Mouse (Mus musculus): ENCODE data around the gene 4930451I11Rik. TPM values are rescaled to one million over a fixed set of nuclear protein-coding genes. Genes with fewer than 3 reads are reported as not detected.
A peak's percentile ranks its signal among the peaks of the same experiment; 100 is the strongest.

Gene 4930451I11Rik
- polyA plus RNA-seq, 1 experiment from 2014 or later: not detected

DNA sequence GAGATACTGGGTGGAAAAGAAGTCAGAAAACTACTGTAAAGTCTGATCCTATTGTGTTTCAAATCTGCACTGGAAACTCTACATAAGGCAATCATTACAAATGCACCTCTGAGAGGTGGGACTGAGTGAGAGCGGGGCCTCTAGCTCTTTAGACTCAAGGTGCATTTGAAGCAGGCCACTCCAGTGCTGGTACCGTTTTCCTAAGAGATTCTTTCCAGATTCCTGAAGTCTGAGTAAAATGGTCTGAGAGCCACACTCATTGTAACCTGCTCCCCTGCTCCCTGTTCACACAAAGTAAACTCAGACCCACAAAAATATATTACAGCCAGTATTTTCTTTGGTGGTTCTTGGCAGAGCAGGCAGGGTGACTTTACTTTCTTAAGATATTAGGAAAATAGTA is 36.1 kb upstream of the 4930451I11Rik start:
- Histone ChIP-seq H3K9ac (ENCODE audit: low read depth, low read length) (no peak overlapping the region), H3K4me1 (replicated peaks; ENCODE audit: control insufficient read depth, insufficient read depth, low read length) (no peaks in the 10 kb centered on the region), H3K4me2 (replicated peaks; ENCODE audit: low read depth) (no peak overlapping the region), H3K9me3 (ENCODE audit: control insufficient read depth) (no peaks in the 10 kb centered on the region), H3K4me3 (ENCODE audit: low read depth, low read length) (no peak overlapping the region), H3K27ac (ENCODE audit: low read depth, low read length) (no peak overlapping the region), H3K36me3 (ENCODE audit: control insufficient read depth, insufficient read depth) (peaks cover 75% of the 10 kb centered on the region), H3K27me3 (replicated peaks; ENCODE audit: control insufficient read depth, insufficient read depth, low read length) (no peaks in the 10 kb centered on the region)
- whole genome bisulfite sequencing: 80% methylated on average over 2 of the region's 2 CpGs
- ATAC-seq: no peak
- no peak for TF ChIP-seq CTCF (IDR thresholded peaks at IDR 0.05; ENCODE audit: low read depth)

DNA sequence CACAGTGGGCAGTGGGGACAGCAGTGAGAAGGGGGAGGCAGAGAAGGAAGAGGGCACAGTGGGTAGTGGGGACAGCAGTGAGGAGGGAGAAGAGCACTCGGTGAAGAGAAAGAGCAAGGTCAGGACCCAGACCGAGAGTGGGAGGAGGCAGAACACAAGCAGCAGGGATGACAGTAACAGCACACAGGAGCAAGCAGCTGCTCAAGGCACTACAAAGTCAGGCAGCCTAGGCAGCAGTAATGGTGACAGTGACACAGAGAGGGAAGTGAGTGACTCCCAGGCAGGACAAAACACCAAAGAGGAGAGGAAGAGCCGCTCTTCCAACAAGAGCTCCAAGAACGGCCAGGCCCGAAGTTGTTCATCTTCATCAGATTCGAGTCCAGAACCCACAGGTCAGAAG is 32.4 kb upstream of the 4930451I11Rik start:
- Histone ChIP-seq H3K36me3 (ENCODE audit: control insufficient read depth, insufficient read depth) (peaks cover 45% of the 10 kb centered on the region), H3K4me3 (ENCODE audit: low read depth, low read length) (no peak overlapping the region), H3K27me3 (replicated peaks; ENCODE audit: control insufficient read depth, insufficient read depth, low read length) (no peaks in the 10 kb centered on the region), H3K4me2 (replicated peaks; ENCODE audit: low read depth) (peak overlapping the region; percentile 80; the same call in 1 of the 2 replicates), H3K4me1 (replicated peaks; ENCODE audit: control insufficient read depth, insufficient read depth, low read length) (peaks cover 5% of the 10 kb centered on the region; the same call in 1 of the 2 replicates), H3K27ac (ENCODE audit: low read depth, low read length) (no peak overlapping the region), H3K9me3 (ENCODE audit: control insufficient read depth) (no peaks in the 10 kb centered on the region), H3K9ac (ENCODE audit: low read depth, low read length) (no peak overlapping the region)
- 67% methylated on average over 6 of the region's 6 CpGs for WGBS
- no peak for TF ChIP-seq CTCF (IDR thresholded peaks at IDR 0.05; ENCODE audit: low read depth)
- ATAC-seq: no peak

DNA sequence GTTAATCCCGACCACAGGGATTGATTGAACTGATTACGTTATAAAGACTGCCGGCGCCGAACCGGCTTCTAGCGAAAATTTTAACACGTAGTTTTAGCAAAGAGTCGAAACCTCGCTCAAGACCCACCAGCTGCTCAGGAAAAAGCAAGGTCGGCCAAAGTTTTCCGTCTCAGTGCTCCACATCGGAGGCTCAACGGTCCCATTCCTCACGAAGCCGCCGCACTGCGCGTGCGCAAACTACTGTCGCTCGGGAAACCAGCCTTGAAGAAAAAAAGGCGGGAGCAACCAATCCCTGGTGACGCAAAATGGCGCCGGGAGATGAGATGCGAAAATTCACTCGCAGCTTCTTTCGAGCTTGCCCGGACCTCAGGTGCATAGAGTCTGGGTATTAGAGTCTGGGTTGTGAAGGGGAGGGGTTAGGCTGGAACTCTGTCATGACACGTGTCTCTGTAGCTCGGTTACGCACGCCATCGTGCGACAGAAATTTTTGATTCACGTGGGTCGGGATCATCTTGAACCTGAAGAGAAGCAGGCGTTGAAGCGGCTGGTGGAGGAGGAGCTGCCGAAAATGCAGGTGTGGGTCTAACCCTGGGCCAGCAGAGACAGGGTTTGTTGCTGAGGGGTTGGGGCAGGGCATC is 30.8 kb upstream of the 4930451I11Rik start, which contains the start of gene Ino80e:
TSS of gene Ino80e (minus strand) at position 231 of the 638 bp plus-strand sequence.
- Histone ChIP-seq H3K4me2 (replicated peaks; ENCODE audit: low read depth) (peak within 1 kb of the TSS; percentile 80), H3K27me3 (replicated peaks; ENCODE audit: control insufficient read depth, insufficient read depth, low read length) (no peaks in the 10 kb centered on the region), H3K4me1 (replicated peaks; ENCODE audit: control insufficient read depth, insufficient read depth, low read length) (peaks cover 5% of the 10 kb centered on the region; the same call in 1 of the 2 replicates), H3K36me3 (ENCODE audit: control insufficient read depth, insufficient read depth) (peaks cover 45% of the 10 kb centered on the region), H3K27ac (ENCODE audit: low read depth, low read length) (peak within 1 kb of the TSS; percentile 42; the same call in 1 of the 2 replicates), H3K4me3 (ENCODE audit: low read depth, low read length) (peak within 1 kb of the TSS; percentile 55), H3K9me3 (ENCODE audit: control insufficient read depth) (no peaks in the 10 kb centered on the region), H3K9ac (ENCODE audit: low read depth, low read length) (peak within 1 kb of the TSS; percentile 49)
- peak; percentile 79 for ATAC-seq
- under 1% methylated on average over 41 of the region's 41 CpGs for WGBS
- peak; percentile 26; the same call in 1 of the 2 replicates for TF ChIP-seq CTCF (IDR thresholded peaks at IDR 0.05; ENCODE audit: low read depth)

DNA sequence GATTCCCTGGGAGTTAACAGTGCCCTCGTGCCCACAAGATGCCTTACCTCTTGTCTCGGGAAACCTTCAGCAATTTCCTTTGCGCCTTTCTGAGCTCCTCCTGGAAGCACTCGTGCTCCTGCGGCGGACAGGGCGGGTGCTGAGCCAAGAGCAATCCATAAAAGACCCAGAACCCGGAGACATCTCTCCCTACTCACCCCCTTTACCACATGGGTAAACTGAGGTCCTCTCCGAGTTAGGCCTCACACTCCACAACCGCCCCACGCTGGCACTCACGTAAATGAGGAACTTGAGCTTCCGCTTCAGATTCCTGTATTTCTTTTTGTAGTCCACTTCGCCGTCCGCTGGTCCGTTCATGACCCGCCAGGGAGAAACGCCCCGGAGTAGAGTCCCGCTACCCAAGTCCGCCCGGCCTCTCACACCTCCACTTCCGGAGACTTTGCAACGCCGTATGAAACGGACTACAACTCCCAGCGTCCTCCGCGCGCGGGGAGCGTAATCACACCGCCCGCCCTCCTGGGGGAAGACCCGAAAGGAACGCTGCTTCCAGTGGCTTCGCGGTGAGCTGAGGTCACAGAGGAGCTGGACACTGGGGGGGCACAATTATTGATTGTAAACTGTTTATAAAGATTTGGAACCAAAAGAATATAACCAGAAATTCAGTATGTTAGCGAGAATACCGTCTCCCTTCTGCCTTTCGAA is 30.1 kb upstream of the 4930451I11Rik start, which contains the start of gene Hirip3:
TSS of gene Hirip3 (plus strand) at position 544 of the 702 bp plus-strand sequence.
- peaks cover 5% of the 10 kb centered on the region; the same call in 1 of the 2 replicates for H3K4me1 ChIP-seq (replicated peaks; ENCODE audit: control insufficient read depth, insufficient read depth, low read length)
- peak within 1 kb of the TSS; percentile 55 for H3K4me3 ChIP-seq (ENCODE audit: low read depth, low read length)
- H3K9ac ChIP-seq (ENCODE audit: low read depth, low read length): peak within 1 kb of the TSS; percentile 49
- H3K36me3 ChIP-seq (ENCODE audit: control insufficient read depth, insufficient read depth): peaks cover 45% of the 10 kb centered on the region
- no peaks in the 10 kb centered on the region for H3K27me3 ChIP-seq (replicated peaks; ENCODE audit: control insufficient read depth, insufficient read depth, low read length)
- H3K27ac ChIP-seq (ENCODE audit: low read depth, low read length): peak within 1 kb of the TSS; percentile 42; the same call in 1 of the 2 replicates
- peak; percentile 91 for ATAC-seq
- peak; percentile 2; the same call in 1 of the 2 replicates for TF ChIP-seq CTCF (IDR thresholded peaks at IDR 0.05; ENCODE audit: low read depth)
- H3K9me3 ChIP-seq (ENCODE audit: control insufficient read depth): no peaks in the 10 kb centered on the region
- peak within 1 kb of the TSS; percentile 80 for H3K4me2 ChIP-seq (replicated peaks; ENCODE audit: low read depth)
- WGBS: under 1% methylated on average over 42 of the region's 42 CpGs

DNA sequence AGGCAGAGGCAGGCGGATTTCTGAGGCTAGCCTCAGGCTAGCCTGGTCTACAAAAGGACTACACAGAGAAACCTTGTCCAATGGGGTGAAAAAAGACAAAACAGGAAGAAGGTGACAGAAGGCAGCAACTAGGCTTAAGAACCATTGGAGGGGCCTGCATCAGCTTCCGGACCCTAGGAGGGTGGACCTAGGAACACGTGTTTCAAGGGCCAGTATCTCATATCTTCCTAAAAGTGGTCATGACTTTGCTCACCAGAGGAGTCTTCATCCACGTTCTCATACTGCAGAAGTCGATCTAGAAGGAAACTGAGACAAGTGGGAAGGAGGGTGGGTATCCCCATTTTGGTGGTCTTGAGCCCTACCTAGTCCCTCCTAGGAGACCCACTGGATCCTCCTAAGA is 29.5 kb upstream of the 4930451I11Rik start:
- H3K27ac ChIP-seq (ENCODE audit: low read depth, low read length): no peak overlapping the region
- peaks cover 44% of the 10 kb centered on the region for H3K36me3 ChIP-seq (ENCODE audit: control insufficient read depth, insufficient read depth)
- WGBS: 71% methylated on average over 5 of the region's 5 CpGs
- H3K27me3 ChIP-seq (replicated peaks; ENCODE audit: control insufficient read depth, insufficient read depth, low read length): no peaks in the 10 kb centered on the region
- peak overlapping the region; percentile 49 for H3K9ac ChIP-seq (ENCODE audit: low read depth, low read length)
- no peaks in the 10 kb centered on the region for H3K9me3 ChIP-seq (ENCODE audit: control insufficient read depth)
- no peak for ATAC-seq
- TF ChIP-seq CTCF (IDR thresholded peaks at IDR 0.05; ENCODE audit: low read depth): no peak
- peaks cover 5% of the 10 kb centered on the region; the same call in 1 of the 2 replicates for H3K4me1 ChIP-seq (replicated peaks; ENCODE audit: control insufficient read depth, insufficient read depth, low read length)
- H3K4me3 ChIP-seq (ENCODE audit: low read depth, low read length): peak overlapping the region; percentile 55
- peak overlapping the region; percentile 80 for H3K4me2 ChIP-seq (replicated peaks; ENCODE audit: low read depth)

DNA sequence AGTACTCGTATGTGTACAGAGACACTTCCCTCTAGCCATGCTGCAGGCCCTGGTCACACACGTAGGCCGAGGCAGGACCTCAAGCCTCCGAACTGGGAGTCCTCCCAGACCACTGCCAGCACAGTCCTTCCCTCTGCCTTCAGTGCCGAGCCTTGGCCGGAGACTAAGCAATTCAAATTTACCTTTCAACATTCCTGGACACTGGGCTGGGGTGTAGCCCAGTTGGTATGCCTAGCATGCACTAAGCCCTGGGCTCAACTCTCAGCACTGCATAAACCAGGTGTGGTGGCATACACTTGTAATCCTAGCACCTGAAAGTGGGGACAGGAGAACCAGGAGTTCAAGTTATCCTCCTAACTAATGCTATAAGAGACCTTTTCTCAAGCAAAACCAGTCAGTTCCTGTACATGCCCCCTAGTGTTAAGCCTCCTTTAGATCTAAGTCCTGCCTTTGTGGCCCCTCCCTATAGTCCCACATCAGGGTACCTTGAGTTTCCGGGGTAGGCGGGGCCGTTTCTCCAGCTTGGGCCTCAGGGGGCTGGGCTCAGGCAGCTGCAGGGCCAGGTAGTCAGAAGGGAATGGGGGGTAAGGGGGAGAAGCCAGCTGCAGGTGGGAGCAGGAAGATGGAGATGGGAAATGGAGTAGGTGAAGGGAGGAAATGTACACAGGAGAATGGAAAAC is 25.4 kb upstream of the 4930451I11Rik start:
- no peak overlapping the region for H3K27ac ChIP-seq (ENCODE audit: low read depth, low read length)
- WGBS: 61% methylated on average over 9 of the region's 9 CpGs

More for the DNA sequence above, 25.4 kb upstream of the 4930451I11Rik start:
- no peak for ATAC-seq
- Histone ChIP-seq H3K4me3 (ENCODE audit: low read depth, low read length) (no peak overlapping the region), H3K9ac (ENCODE audit: low read depth, low read length) (no peak overlapping the region), H3K27me3 (replicated peaks; ENCODE audit: control insufficient read depth, insufficient read depth, low read length) (no peaks in the 10 kb centered on the region), H3K4me1 (replicated peaks; ENCODE audit: control insufficient read depth, insufficient read depth, low read length) (peaks cover 5% of the 10 kb centered on the region; the same call in 1 of the 2 replicates), H3K9me3 (ENCODE audit: control insufficient read depth) (no peaks in the 10 kb centered on the region), H3K4me2 (replicated peaks; ENCODE audit: low read depth) (no peak overlapping the region), H3K36me3 (ENCODE audit: control insufficient read depth, insufficient read depth) (peaks cover 72% of the 10 kb centered on the region; the same call in 1 of the 2 replicates)
- TF ChIP-seq CTCF (IDR thresholded peaks at IDR 0.05; ENCODE audit: low read depth): peak; percentile 10; the same call in 1 of the 2 replicates

All from intestine, postnatal 0 days (tissue).